Mouse (Mus musculus): Measurements from ENCODE around the gene Klhl2.

- no peak for TF ChIP-seq POLR2A (IDR thresholded peaks at IDR 0.05; ENCODE audit: control insufficient read depth, low read depth, low read length)
- no peak for TF ChIP-seq CTCF (IDR thresholded peaks at IDR 0.05; ENCODE audit: control insufficient read depth, insufficient read depth, insufficient replicate concordance, low read depth, low read length)
These were observed 158.0 kb downstream of the Klhl2 start for GRCm38 (mm10) chr8:64691591-64692401.

Measured in testis, adult 2 months (tissue).